Mouse (Mus musculus): ENCODE measurements around the gene Med21. TPM values are rescaled to one million over a fixed set of nuclear protein-coding genes. Genes with fewer than 3 reads are reported as not detected.

The Med21 gene
- 140 and 145 TPM in 2 replicates for polyA plus RNA-seq (2016; fragmentation: Nextera tagmentation; extraction: Ambion mirVana)

DNA sequence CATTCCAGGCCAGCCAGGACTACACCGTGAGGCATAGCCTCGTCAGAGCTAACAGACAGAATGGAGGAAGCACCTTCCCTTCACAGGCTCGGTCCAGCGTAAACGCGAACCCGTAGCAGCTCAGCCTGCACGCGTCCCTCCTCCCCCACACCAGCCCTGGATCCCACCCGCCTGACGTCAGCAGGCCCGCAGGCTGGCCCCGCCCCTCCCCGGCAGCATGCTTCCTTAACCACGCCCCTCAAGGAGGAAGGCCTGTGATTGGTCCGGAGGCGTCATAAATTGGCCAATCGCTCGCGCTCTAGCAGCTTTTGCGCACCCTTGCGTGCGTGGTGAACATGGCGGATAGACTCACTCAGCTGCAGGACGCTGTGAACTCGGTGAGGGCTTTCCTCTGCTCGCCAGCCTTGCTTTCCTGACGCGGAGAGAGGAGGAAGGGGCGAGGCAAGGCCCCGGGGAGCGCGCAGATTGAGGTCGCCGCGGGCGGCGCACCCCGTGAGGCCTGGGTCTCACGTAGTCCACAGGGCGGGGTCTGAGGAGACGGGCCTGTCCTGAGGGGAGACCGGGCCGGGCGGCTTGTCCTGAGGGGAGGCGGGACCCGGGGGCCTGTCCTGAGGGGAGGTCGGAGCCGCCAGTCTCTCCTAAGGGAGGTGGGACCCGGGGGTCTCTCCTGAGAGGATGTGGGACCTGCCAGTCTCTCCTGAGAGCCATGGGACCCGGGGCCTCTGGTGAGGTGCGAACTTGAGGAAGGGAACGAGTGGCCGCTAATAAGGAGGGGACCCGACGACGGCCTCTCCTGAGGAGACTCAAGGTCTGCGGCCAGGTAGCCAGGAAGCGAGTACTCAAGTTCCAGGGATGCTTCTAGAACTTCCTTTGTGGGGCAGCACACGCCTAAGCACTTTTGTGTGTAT, at the start of gene Med21, which contains the start of gene Tm7sf3:
Gene Med21, plus strand, starts transcription at position 272 of the 908 bp plus-strand sequence.
Gene Tm7sf3, minus strand, starts transcription at position 549 of the 908 bp plus-strand sequence.
- H3K4me3 ChIP-seq (replicated peaks), result peak within 1 kb of the TSS; percentile 74
- no peaks in the 10 kb centered on the region; the same call in 1 of the 2 replicates for H3K36me3 ChIP-seq
- H3K9me3 ChIP-seq, result no peaks in the 10 kb centered on the region
- peak; percentile 96 for ATAC-seq (ENCODE audit: insufficient number of reproducible peaks, insufficient read depth, low FRiP score, low TSS enrichment, low read depth)
- peak within 1 kb of the TSS; percentile 63 for H3K4me2 ChIP-seq
- H3K27ac ChIP-seq, result peak within 1 kb of the TSS; percentile 92
- peaks cover 6% of the 10 kb centered on the region for H3K4me1 ChIP-seq (replicated peaks)
- no peaks in the 10 kb centered on the region for H3K27me3 ChIP-seq
- peak within 1 kb of the TSS; percentile 86 for H3K9ac ChIP-seq (replicated peaks)
- WGBS, result under 1% methylated on average over 60 of the region's 60 CpGs

DNA sequence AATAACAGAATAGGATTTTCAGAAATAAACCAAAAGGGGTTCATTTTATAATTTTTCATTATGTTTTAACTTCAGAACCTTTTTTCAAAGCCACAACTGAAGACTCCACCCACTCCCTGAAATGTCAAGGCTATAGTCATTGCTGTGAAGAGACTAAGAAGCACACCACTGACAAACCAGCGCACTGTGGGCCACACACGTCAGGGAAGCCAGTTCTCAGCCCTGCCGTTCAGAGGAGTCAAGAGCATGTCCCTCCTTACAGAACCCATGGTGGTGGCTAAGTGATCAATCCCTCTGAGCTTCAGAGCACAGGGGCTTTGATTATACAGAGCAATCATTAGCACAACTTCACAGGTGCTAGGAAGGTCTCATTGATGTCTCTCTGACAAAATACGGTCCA, 39.7 kb upstream of the Med21 start:
- H3K4me1 ChIP-seq (replicated peaks), result no peaks in the 10 kb centered on the region
- peaks cover 85% of the 10 kb centered on the region for H3K36me3 ChIP-seq
- no peak overlapping the region for H3K4me2 ChIP-seq
- no peak overlapping the region for H3K27ac ChIP-seq
- no peaks in the 10 kb centered on the region for H3K27me3 ChIP-seq
- 78% methylated on average over 4 of the region's 4 CpGs for WGBS
- no peak overlapping the region for H3K9ac ChIP-seq (replicated peaks)
- ATAC-seq (ENCODE audit: insufficient number of reproducible peaks, insufficient read depth, low FRiP score, low TSS enrichment, low read depth), result no peak
- no peak overlapping the region for H3K4me3 ChIP-seq (replicated peaks)
- no peaks in the 10 kb centered on the region for H3K9me3 ChIP-seq

DNA sequence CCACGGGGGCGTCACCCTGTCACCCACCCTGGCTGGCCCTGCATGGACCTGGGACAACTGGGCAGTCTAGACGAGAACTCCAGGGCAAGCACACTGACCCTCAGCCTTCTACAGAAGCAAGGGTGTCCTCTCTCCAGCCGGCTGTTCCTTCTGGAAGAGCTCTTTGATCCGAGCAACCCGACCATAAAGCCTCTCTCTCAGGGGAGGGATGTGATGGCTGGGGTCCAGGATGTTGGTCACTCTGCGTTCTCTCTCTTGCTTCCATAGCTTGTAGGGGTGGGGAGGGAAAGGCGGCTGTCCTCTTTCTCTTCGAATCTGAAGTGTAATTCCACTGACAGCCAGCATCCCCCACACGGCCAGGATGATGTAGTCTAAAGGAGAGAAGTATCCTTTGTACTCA, 38.7 kb upstream of the Med21 start:
- H3K4me2 ChIP-seq, result no peak overlapping the region

DNA sequence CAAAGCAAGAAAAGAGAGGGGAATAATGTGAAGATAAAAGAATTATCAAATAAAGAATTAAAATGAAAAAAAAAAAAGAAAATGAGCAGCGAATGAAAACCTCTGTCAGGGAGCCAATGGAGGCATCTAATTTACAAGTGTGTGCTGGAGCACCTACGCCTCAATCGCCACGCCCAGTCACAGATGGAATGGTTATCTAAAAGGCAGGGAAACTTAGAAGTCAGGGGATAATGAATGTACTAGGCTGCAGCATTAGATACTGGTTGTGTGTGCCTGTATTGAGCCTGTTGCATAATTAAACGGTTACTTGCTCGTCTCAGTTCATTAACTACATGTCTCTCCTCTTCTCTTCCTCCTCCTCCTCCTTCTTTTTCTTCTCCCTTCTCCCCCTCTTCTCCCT, 31.0 kb upstream of the Med21 start:
- no peaks in the 10 kb centered on the region for H3K4me1 ChIP-seq (replicated peaks)
- no peak overlapping the region for H3K4me2 ChIP-seq
- no peak overlapping the region for H3K27ac ChIP-seq
- 88% methylated on average over 6 of the region's 6 CpGs for WGBS
- H3K9me3 ChIP-seq, result no peaks in the 10 kb centered on the region
- no peak for ATAC-seq (ENCODE audit: insufficient number of reproducible peaks, insufficient read depth, low FRiP score, low TSS enrichment, low read depth)
- no peak overlapping the region for H3K9ac ChIP-seq (replicated peaks)
- no peak overlapping the region for H3K4me3 ChIP-seq (replicated peaks)
- H3K27me3 ChIP-seq, result no peaks in the 10 kb centered on the region
- H3K36me3 ChIP-seq, result peaks cover 88% of the 10 kb centered on the region

More for the DNA sequence above, 38.7 kb upstream of the Med21 start:
- no peak overlapping the region for H3K4me3 ChIP-seq (replicated peaks)
- no peak overlapping the region for H3K9ac ChIP-seq (replicated peaks)
- no peak for ATAC-seq (ENCODE audit: insufficient number of reproducible peaks, insufficient read depth, low FRiP score, low TSS enrichment, low read depth)
- no peaks in the 10 kb centered on the region for H3K9me3 ChIP-seq
- 83% methylated on average over 10 of the region's 10 CpGs for WGBS
- peaks cover 82% of the 10 kb centered on the region for H3K36me3 ChIP-seq
- H3K27me3 ChIP-seq, result no peaks in the 10 kb centered on the region
- H3K27ac ChIP-seq, result no peak overlapping the region
- H3K4me1 ChIP-seq (replicated peaks), result no peaks in the 10 kb centered on the region

DNA sequence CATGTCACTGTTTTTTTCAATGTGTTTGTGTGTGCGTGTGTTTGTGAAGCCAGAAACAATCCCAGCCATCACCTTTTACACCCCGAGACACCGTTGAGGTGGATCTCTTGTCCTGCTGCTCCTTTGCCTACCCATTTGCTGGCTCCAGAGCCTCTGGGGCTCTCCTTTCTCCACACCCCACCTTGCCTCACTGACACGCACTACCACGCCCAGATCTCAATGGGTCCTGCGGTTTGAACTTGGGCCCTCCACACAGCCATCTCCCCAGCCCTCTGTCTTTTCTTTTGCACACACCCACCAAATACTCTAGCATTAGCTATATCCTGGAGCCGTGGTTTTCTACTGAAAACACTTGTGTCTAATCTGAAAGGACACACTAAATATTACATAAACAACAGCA, 30.4 kb upstream of the Med21 start:
- WGBS, result 92% methylated on average over 7 of the region's 7 CpGs
- H3K27ac ChIP-seq, result no peak overlapping the region
- no peak overlapping the region for H3K9ac ChIP-seq (replicated peaks)
- no peaks in the 10 kb centered on the region for H3K27me3 ChIP-seq
- H3K4me2 ChIP-seq, result no peak overlapping the region
- H3K4me1 ChIP-seq (replicated peaks), result no peaks in the 10 kb centered on the region
- no peak overlapping the region for H3K4me3 ChIP-seq (replicated peaks)
- H3K9me3 ChIP-seq, result no peaks in the 10 kb centered on the region
- no peak for ATAC-seq (ENCODE audit: insufficient number of reproducible peaks, insufficient read depth, low FRiP score, low TSS enrichment, low read depth)
- H3K36me3 ChIP-seq, result peaks cover 88% of the 10 kb centered on the region

DNA sequence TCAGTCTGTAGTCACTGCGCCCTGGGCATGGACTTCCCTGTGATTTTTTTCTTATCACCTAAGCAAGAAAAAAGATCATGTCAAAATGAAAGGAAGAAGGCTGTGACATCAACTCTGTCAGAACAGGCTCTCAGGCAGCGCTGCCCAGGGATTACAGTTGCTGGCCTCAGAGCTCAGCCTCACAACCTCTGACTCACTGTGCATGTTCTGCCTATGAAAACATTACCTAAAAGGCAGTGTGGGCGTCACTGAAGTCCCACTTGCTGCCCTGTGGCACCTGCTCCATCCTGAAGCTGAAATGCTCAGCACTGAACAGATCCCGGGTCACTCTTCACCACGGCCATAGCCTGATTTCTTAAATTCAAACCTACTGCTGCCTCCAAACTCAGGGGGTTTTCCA, 29.6 kb upstream of the Med21 start:
- peaks cover 88% of the 10 kb centered on the region for H3K36me3 ChIP-seq

DNA sequence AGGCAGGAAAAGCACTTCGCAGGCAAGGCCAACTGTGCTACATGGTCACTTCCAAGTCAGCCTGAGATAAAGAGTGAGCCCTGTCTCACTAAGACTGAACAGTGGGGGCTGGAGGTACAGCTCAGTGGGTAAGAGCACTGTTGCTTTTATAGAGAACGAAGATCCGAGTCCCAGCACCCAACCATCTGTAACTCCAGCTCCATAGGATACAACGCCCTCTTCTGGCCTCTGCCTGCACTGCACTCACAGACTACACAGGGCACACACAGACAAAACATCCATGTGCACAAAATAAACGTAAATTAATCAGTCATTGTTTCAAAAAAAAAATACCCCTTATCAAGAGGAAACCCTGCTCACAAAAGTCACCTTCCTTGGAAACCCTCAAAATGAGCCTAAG, 28.4 kb upstream of the Med21 start:
- Histone ChIP-seq H3K27me3 (no peaks in the 10 kb centered on the region), H3K9me3 (no peaks in the 10 kb centered on the region), H3K27ac (no peak overlapping the region), H3K4me2 (no peak overlapping the region), H3K4me3 (replicated peaks) (no peak overlapping the region), H3K4me1 (replicated peaks) (no peaks in the 10 kb centered on the region), H3K36me3 (peaks cover 93% of the 10 kb centered on the region), H3K9ac (replicated peaks) (no peak overlapping the region)
- 88% methylated on average over 5 of the region's 5 CpGs for WGBS
- ATAC-seq (ENCODE audit: insufficient number of reproducible peaks, insufficient read depth, low FRiP score, low TSS enrichment, low read depth), result no peak

More for the DNA sequence above, 29.6 kb upstream of the Med21 start:
- Histone ChIP-seq H3K4me2 (no peak overlapping the region), H3K27ac (no peak overlapping the region), H3K27me3 (no peaks in the 10 kb centered on the region), H3K9me3 (no peaks in the 10 kb centered on the region), H3K4me3 (replicated peaks) (no peak overlapping the region), H3K4me1 (replicated peaks) (no peaks in the 10 kb centered on the region), H3K9ac (replicated peaks) (no peak overlapping the region)
- ATAC-seq (ENCODE audit: insufficient number of reproducible peaks, insufficient read depth, low FRiP score, low TSS enrichment, low read depth), result no peak
- WGBS, result 93% methylated on average over 5 of the region's 5 CpGs

DNA sequence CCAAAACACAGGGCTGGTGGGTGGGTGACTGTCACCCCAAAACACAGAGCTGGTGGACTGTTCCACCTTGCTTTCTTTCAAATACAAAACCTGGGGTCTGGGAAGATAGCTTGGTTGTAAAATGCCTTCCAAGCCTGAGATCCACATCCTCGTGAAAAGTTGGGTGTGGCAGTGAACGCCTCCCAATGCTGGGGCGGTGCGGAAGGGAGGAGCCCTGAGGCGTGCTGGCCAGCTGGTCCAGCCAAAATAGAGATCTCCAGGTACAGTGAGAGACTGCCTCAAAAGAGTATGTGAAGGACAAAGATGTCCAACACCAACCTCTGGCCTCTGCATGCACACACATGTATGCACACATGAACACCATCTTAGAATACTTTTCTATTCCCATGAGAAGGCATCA, 27.8 kb upstream of the Med21 start:
- Histone ChIP-seq H3K27ac (no peak overlapping the region), H3K9me3 (no peaks in the 10 kb centered on the region), H3K27me3 (no peaks in the 10 kb centered on the region), H3K4me1 (replicated peaks) (no peaks in the 10 kb centered on the region), H3K9ac (replicated peaks) (no peak overlapping the region), H3K4me3 (replicated peaks) (no peak overlapping the region), H3K4me2 (no peak overlapping the region), H3K36me3 (peaks cover 91% of the 10 kb centered on the region)
- 91% methylated on average over 5 of the region's 5 CpGs for WGBS
- no peak for ATAC-seq (ENCODE audit: insufficient number of reproducible peaks, insufficient read depth, low FRiP score, low TSS enrichment, low read depth)

DNA sequence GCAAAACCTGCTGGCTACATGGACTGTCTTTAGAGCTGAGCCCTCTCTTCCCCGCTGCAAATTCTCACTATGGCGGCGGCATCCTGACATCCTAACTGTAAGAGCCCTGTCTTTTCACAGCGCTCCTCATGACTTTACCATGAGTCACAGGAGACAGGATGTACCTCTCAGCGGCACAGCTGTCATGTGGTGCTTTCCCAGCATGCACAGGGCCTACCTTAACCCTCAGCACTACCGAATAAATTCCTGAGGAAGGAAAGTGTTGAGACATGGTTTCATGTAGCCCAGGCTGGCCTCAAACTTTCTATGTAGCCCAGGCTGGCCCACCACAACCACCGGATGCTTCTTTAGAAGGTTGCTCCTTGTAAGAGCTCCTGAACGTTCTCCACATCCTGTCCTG, 26.5 kb upstream of the Med21 start:
- Histone ChIP-seq H3K4me3 (replicated peaks) (no peak overlapping the region), H3K9ac (replicated peaks) (no peak overlapping the region), H3K9me3 (no peaks in the 10 kb centered on the region), H3K4me1 (replicated peaks) (no peaks in the 10 kb centered on the region), H3K27me3 (no peaks in the 10 kb centered on the region), H3K36me3 (peaks cover 90% of the 10 kb centered on the region), H3K4me2 (no peak overlapping the region), H3K27ac (no peak overlapping the region)
- ATAC-seq (ENCODE audit: insufficient number of reproducible peaks, insufficient read depth, low FRiP score, low TSS enrichment, low read depth), result no peak
- WGBS, result 93% methylated on average over 8 of the region's 8 CpGs

DNA sequence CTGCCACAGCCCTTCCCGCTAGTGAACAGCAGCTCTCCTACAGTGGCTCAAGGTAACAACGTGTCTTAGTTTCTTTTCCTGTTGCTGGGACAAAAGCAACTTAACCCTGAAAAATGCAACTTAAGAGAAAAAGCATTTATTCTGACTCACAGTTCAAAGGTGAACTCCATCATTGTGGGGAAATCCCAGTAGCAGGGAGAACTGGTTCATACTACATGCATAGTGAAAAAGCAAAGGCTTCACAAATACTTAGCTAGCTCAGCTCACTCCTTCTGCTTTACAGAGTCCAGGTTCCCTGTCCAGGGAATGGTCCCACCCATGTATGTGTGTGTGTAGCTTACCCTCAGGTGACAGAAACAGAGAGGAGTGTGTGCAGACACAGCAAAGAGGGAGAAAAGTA, 25.7 kb upstream of the Med21 start:
- Histone ChIP-seq H3K4me1 (replicated peaks) (no peaks in the 10 kb centered on the region), H3K4me3 (replicated peaks) (no peak overlapping the region), H3K4me2 (no peak overlapping the region), H3K27me3 (no peaks in the 10 kb centered on the region), H3K36me3 (peaks cover 96% of the 10 kb centered on the region), H3K27ac (no peak overlapping the region), H3K9ac (replicated peaks) (no peak overlapping the region), H3K9me3 (no peaks in the 10 kb centered on the region)
- ATAC-seq (ENCODE audit: insufficient number of reproducible peaks, insufficient read depth, low FRiP score, low TSS enrichment, low read depth), result no peak
- 93% methylated on average over 2 of the region's 2 CpGs for WGBS

DNA sequence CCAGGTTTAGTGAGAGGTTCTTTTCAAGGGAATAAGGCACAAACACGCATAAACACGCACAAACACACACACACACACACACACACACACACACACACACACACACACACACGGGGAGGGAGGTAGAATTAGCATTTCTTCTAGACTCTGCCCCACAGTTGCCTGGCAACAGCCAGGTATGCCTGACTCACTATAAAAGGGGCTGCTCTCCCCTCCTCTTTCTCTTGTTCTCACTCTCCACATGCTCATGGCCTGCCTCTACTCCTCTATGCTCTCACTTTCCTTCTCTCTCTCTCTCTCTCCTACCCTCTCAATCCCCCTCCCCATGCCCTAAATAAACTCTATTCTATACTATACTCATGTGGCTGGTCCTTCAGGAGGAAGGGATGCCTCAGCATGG, 14.2 kb upstream of the Med21 start:
- Histone ChIP-seq H3K4me3 (replicated peaks) (no peak overlapping the region), H3K27ac (no peak overlapping the region), H3K4me1 (replicated peaks) (peaks cover 13% of the 10 kb centered on the region), H3K36me3 (peaks cover 18% of the 10 kb centered on the region), H3K27me3 (no peaks in the 10 kb centered on the region), H3K9ac (replicated peaks) (0 out of 2 replicates have a peak overlapping the region, but pooled peaks have one; percentile 27), H3K9me3 (no peaks in the 10 kb centered on the region), H3K4me2 (no peak overlapping the region)
- ATAC-seq (ENCODE audit: insufficient number of reproducible peaks, insufficient read depth, low FRiP score, low TSS enrichment, low read depth), result no peak
- 92% methylated on average over 1 of the region's 3 CpGs for WGBS

Data from limb, embryonic 12.5 days (tissue).